Mouse (Mus musculus): ENCODE measurements around the gene Srarp. TPM values are rescaled to one million over a fixed set of nuclear protein-coding genes. Genes with fewer than 3 reads are reported as not detected.
A peak's percentile ranks its signal among the peaks of the same experiment; 100 is the strongest.

The Srarp gene
- polyA plus RNA-seq, 1 experiment from 2014 or later = not detected

DNA sequence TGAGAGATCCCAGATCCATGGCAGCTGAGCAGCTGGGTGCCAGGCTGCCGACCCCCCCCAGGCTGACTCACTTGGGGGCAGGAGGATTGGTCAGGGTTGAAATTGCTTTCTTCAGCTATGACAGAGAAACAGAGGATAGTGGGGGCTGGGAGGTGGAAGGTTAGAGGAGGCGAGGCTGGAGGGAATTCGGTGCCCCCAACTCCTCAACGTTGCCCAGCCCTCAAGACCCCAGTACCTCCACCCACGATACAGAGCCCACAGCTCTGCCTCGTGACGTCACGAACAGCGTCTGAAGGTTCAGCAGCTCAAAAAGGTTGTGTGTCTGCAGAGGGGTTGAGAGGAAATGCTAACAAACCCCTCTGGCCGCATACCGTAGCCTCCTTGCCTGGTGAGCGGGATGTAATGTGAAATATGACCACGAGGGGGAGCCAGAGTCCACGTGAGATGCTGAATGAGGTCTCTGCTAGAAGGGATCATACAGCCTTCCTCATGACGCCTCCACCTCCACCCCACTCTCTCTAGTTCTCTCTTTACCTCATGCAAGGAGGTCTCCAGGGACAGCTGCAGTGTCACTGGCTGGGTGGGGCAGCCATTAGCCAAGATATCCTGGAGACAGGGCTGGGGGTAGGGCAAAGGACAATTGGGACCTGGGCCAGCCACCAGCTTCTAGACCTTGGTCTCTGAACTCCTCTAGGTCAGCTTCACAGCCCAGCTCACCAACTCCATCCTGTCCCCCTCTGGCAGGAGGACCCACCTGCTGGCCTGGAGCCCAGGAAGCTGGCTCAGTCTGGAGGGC is 31.2 kb downstream of the Srarp start:
- Histone ChIP-seq H3K9me3 (ENCODE audit: control insufficient read depth, low read depth, low read length) (no peaks in the 10 kb centered on the region), H3K9ac (replicated peaks; ENCODE audit: low read depth, low read length) (no peak overlapping the region), H3K36me3 (ENCODE audit: control insufficient read depth, insufficient read depth, low read length) (no peaks in the 10 kb centered on the region), H3K27ac (ENCODE audit: low read length) (no peak overlapping the region), H3K4me1 (ENCODE audit: control insufficient read depth, insufficient read depth, low read length) (0 out of 2 replicates have a peak, but pooled peaks cover 4% of the 10 kb centered on the region), H3K27me3 (ENCODE audit: control insufficient read depth, insufficient read depth, low read length) (no peaks in the 10 kb centered on the region), H3K4me3 (ENCODE audit: low read depth, low read length) (no peak overlapping the region), H3K4me2 (replicated peaks; ENCODE audit: low read depth, low read length) (peak overlapping the region; percentile 34)
- peak; percentile 60; the same call in 1 of the 2 replicates for ATAC-seq (ENCODE audit: insufficient number of reproducible peaks, insufficient read depth, low FRiP score, low read depth)
- 11% methylated on average over 15 of the region's 15 CpGs for WGBS

- Histone ChIP-seq H3K36me3 (ENCODE audit: control insufficient read depth, insufficient read depth, low read length) (no peaks in the 10 kb centered on the region), H3K4me2 (replicated peaks; ENCODE audit: low read depth, low read length) (no peak overlapping the region), H3K4me3 (ENCODE audit: low read depth, low read length) (no peak overlapping the region), H3K27me3 (ENCODE audit: control insufficient read depth, insufficient read depth, low read length) (no peaks in the 10 kb centered on the region), H3K9me3 (ENCODE audit: control insufficient read depth, low read depth, low read length) (no peaks in the 10 kb centered on the region), H3K27ac (ENCODE audit: low read length) (no peak overlapping the region), H3K4me1 (ENCODE audit: control insufficient read depth, insufficient read depth, low read length) (0 out of 2 replicates have a peak, but pooled peaks cover 4% of the 10 kb centered on the region), H3K9ac (replicated peaks; ENCODE audit: low read depth, low read length) (no peak overlapping the region)
- 86% methylated on average over 15 of the region's 15 CpGs for WGBS
- ATAC-seq (ENCODE audit: insufficient number of reproducible peaks, insufficient read depth, low FRiP score, low read depth) = no peak
Observed at GRCm38 (mm10) chr4:141400171-141400570, 35.7 kb downstream of the Srarp start.

DNA sequence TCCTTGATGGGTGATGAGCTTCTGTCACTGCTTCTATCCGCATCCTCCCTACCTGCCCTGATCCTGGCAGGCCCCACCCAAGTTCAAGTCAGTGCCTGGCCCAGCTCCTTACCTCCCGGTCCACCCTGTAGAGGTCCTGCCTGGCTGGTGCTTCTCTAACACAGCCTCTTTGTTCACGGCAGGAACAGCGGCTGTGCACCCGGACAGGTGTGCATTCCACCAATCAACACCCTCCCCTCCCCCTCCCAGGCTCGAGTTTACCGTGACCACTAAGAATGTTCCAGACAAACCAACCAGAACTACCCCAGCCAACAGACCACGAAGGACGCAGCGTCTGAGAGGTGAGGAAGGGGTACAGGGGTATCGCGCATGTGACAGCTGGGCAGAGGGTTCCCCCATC is 37.4 kb downstream of the Srarp start, which contains the start of gene Clcnka:
Gene Clcnka (minus strand): TSS at position 180 of the 400 bp plus-strand sequence.
- Histone ChIP-seq H3K27me3 (ENCODE audit: control insufficient read depth, insufficient read depth, low read length) (no peaks in the 10 kb centered on the region), H3K4me3 (ENCODE audit: low read depth, low read length) (no peak within 1 kb of the TSS), H3K36me3 (ENCODE audit: control insufficient read depth, insufficient read depth, low read length) (no peaks in the 10 kb centered on the region), H3K4me1 (ENCODE audit: control insufficient read depth, insufficient read depth, low read length) (no peaks in the 10 kb centered on the region), H3K9me3 (ENCODE audit: control insufficient read depth, low read depth, low read length) (no peaks in the 10 kb centered on the region), H3K27ac (ENCODE audit: low read length) (no peak within 1 kb of the TSS), H3K9ac (replicated peaks; ENCODE audit: low read depth, low read length) (no peak within 1 kb of the TSS), H3K4me2 (replicated peaks; ENCODE audit: low read depth, low read length) (no peak within 1 kb of the TSS)
- ATAC-seq (ENCODE audit: insufficient number of reproducible peaks, insufficient read depth, low FRiP score, low read depth) = no peak
- 46% methylated on average over 12 of the region's 12 CpGs for WGBS

- no peak overlapping the region for H3K9ac ChIP-seq (replicated peaks; ENCODE audit: low read depth, low read length)
- no peak overlapping the region for H3K4me3 ChIP-seq (ENCODE audit: low read depth, low read length)
- no peaks in the 10 kb centered on the region for H3K36me3 ChIP-seq (ENCODE audit: control insufficient read depth, insufficient read depth, low read length)
- 65% methylated on average over 12 of the region's 12 CpGs for WGBS
- H3K4me2 ChIP-seq (replicated peaks; ENCODE audit: low read depth, low read length) = no peak overlapping the region
- no peak for ATAC-seq (ENCODE audit: insufficient number of reproducible peaks, insufficient read depth, low FRiP score, low read depth)
- no peaks in the 10 kb centered on the region for H3K4me1 ChIP-seq (ENCODE audit: control insufficient read depth, insufficient read depth, low read length)
- H3K27me3 ChIP-seq (ENCODE audit: control insufficient read depth, insufficient read depth, low read length) = no peaks in the 10 kb centered on the region
- no peaks in the 10 kb centered on the region for H3K9me3 ChIP-seq (ENCODE audit: control insufficient read depth, low read depth, low read length)
- H3K27ac ChIP-seq (ENCODE audit: low read length) = no peak overlapping the region
Observed at GRCm38 (mm10) chr4:141397861-141398260, 38.0 kb downstream of the Srarp start.

GRCm38 (mm10) chr4:141394751-141395150 is 41.2 kb downstream of the Srarp start:
- Histone ChIP-seq H3K9ac (replicated peaks; ENCODE audit: low read depth, low read length) (no peak overlapping the region), H3K4me2 (replicated peaks; ENCODE audit: low read depth, low read length) (peak overlapping the region; percentile 28; the same call in 1 of the 2 replicates), H3K36me3 (ENCODE audit: control insufficient read depth, insufficient read depth, low read length) (no peaks in the 10 kb centered on the region), H3K27ac (ENCODE audit: low read length) (no peak overlapping the region), H3K27me3 (ENCODE audit: control insufficient read depth, insufficient read depth, low read length) (no peaks in the 10 kb centered on the region), H3K4me1 (ENCODE audit: control insufficient read depth, insufficient read depth, low read length) (no peaks in the 10 kb centered on the region), H3K9me3 (ENCODE audit: control insufficient read depth, low read depth, low read length) (no peaks in the 10 kb centered on the region), H3K4me3 (ENCODE audit: low read depth, low read length) (no peak overlapping the region)
- WGBS = 17% methylated on average over 16 of the region's 16 CpGs
- ATAC-seq (ENCODE audit: insufficient number of reproducible peaks, insufficient read depth, low FRiP score, low read depth) = no peak

DNA sequence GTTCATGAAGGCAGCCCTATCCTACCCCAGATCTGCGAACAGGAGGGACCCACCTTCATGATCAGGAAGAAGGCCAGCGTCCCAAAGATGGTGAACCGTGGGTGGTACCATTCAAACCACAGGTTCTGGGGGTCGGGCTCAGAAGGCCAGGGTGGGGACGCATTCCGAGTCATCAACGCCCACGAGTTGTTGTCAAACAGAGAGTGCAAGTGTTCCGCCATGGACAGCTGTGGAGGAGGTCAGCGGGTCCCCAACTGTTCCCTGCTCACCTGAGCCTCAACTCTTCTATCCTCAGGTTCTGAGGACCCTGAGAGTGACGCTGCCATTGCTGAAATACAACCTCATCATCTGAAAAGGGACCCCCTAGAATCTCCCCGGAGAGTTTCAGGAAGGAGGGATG is 44.6 kb downstream of the Srarp start:
- no peaks in the 10 kb centered on the region for H3K36me3 ChIP-seq (ENCODE audit: control insufficient read depth, insufficient read depth, low read length)
- WGBS = 77% methylated on average over 12 of the region's 12 CpGs
- H3K4me1 ChIP-seq (ENCODE audit: control insufficient read depth, insufficient read depth, low read length) = no peaks in the 10 kb centered on the region
- H3K9ac ChIP-seq (replicated peaks; ENCODE audit: low read depth, low read length) = no peak overlapping the region
- ATAC-seq (ENCODE audit: insufficient number of reproducible peaks, insufficient read depth, low FRiP score, low read depth) = no peak
- no peaks in the 10 kb centered on the region for H3K9me3 ChIP-seq (ENCODE audit: control insufficient read depth, low read depth, low read length)
- H3K27ac ChIP-seq (ENCODE audit: low read length) = no peak overlapping the region
- no peak overlapping the region for H3K4me2 ChIP-seq (replicated peaks; ENCODE audit: low read depth, low read length)
- no peak overlapping the region for H3K4me3 ChIP-seq (ENCODE audit: low read depth, low read length)
- H3K27me3 ChIP-seq (ENCODE audit: control insufficient read depth, insufficient read depth, low read length) = no peaks in the 10 kb centered on the region

DNA sequence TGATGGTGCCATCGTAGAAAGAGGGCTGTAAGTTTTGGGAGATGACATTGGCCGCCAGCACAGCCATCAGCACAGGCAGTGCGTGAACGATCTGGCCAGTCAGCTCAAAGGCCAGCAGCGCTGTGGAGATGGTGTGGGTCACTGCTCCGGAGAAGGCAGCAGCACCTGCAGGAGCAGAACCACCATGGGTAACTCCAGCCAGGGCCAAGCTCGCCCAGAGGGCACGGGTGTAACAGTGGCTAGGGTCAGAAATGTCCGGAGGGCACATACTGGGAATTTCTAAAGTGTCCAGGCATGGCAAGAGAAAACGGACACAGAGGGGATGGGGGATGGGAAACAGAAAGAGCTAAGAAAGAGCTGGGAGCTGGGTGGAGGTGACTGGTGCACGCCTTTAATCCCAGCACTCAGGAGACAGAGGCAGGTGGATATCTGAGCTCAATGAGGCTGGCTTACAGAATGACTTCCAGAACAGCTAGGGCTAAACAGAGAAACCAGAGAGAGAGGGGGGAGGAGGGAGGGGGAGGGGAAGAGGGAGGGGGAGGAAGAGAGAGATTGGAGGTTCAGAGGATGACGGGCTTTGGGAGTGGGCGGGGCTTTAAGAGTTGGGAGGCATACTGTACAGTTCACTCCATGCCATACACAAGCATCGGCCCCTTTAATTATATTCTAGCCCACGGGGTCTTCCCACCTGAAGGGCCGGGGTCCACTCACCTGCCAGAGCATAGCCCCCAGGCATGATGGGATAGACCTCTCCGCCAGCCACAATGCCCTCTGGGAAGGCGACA is 46.3 kb downstream of the Srarp start:
- H3K9me3 ChIP-seq (ENCODE audit: control insufficient read depth, low read depth, low read length) = no peaks in the 10 kb centered on the region
- no peaks in the 10 kb centered on the region for H3K27me3 ChIP-seq (ENCODE audit: control insufficient read depth, insufficient read depth, low read length)
- no peak overlapping the region for H3K4me3 ChIP-seq (ENCODE audit: low read depth, low read length)
- H3K4me2 ChIP-seq (replicated peaks; ENCODE audit: low read depth, low read length) = no peak overlapping the region
- no peak overlapping the region for H3K27ac ChIP-seq (ENCODE audit: low read length)
- no peak overlapping the region for H3K9ac ChIP-seq (replicated peaks; ENCODE audit: low read depth, low read length)
- H3K36me3 ChIP-seq (ENCODE audit: control insufficient read depth, insufficient read depth, low read length) = no peaks in the 10 kb centered on the region
- ATAC-seq (ENCODE audit: insufficient number of reproducible peaks, insufficient read depth, low FRiP score, low read depth) = no peak
- no peaks in the 10 kb centered on the region for H3K4me1 ChIP-seq (ENCODE audit: control insufficient read depth, insufficient read depth, low read length)
- WGBS = 68% methylated on average over 18 of the region's 18 CpGs

DNA sequence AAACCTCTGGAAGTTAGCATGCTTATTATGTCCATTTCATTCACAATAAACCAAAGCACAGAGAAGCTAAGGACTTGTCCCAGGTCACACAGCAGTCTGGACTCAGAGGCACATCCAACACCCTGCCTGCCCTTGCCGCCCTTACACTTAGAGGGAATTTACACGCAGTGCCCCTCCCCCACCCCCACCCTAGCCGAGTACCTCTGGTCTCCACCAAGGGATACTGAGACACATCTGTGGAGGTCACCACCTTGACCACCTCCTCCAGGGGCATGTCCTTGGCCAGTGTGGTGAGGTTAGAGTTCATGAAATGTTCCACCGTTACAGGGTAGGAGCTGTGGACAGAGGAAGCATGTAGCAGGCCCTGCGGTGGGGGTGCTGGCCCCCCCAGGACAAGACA is 48.0 kb downstream of the Srarp start:
- Histone ChIP-seq H3K4me2 (replicated peaks; ENCODE audit: low read depth, low read length) (no peak overlapping the region), H3K27ac (ENCODE audit: low read length) (no peak overlapping the region), H3K4me3 (ENCODE audit: low read depth, low read length) (no peak overlapping the region), H3K9me3 (ENCODE audit: control insufficient read depth, low read depth, low read length) (no peaks in the 10 kb centered on the region), H3K9ac (replicated peaks; ENCODE audit: low read depth, low read length) (no peak overlapping the region), H3K36me3 (ENCODE audit: control insufficient read depth, insufficient read depth, low read length) (no peaks in the 10 kb centered on the region), H3K27me3 (ENCODE audit: control insufficient read depth, insufficient read depth, low read length) (peaks cover 13% of the 10 kb centered on the region; the same call in 1 of the 2 replicates), H3K4me1 (ENCODE audit: control insufficient read depth, insufficient read depth, low read length) (0 out of 2 replicates have a peak, but pooled peaks cover under 1% of the 10 kb centered on the region)
- WGBS = 67% methylated on average over 5 of the region's 5 CpGs
- ATAC-seq (ENCODE audit: insufficient number of reproducible peaks, insufficient read depth, low FRiP score, low read depth) = no peak

Measured in stomach, embryonic 14.5 days (tissue).